Mouse (Mus musculus): ENCODE results near the gene Mafg. TPM values are rescaled to one million over a fixed set of nuclear protein-coding genes. Genes with fewer than 3 reads are reported as not detected.

The Mafg gene
- total and polyA plus RNA-seq, 3 experiments, result 17.0 to 63.7 (median 29.3) TPM

DNA sequence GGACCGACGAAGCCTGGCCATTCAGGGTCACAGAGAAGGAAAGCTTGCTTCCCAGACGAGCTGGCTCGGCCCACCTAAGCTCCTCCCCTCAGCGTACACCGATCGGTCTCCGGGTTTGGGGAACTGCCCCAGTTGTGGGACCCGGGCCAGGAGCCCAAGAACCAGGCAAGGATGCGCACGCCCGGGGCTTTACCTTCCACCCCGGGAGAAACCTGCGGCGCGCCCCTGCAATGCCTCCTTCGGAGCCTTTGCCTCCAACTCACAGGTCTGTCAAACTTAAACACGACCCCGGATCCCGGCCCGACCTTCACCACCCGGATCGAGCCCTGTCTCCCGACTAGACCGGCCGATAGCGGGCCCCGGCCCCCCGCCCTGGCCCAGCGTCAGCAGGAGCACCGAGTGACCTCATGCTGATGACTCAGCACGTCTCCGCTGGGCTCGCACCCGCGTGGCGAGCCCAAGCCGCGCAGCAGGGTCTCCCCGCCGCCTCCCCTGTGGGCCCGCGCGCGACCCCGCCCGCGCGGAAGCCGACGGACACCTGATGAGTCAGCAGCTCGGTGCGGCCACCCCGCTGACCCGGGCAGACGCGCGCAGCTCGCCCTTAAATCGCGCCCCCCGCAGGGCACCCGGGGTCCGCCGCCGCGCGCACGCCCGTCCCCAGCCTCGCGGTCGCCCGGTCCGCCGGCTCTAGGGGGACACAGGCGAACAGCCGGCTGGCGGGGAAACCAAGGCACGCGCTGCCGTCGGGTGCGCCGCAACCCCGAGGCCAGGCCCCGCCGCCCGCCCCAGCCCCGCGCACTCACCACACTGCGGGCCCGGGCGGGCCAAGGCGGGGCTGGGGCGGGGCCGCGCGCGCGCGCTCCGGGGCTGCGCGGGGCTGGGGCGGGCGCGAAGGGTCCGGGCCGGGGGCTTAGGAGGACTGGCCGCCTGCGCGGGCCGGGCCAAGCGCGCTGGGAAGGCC is 561 bp downstream of the Mafg start:
- Histone ChIP-seq H3K36me3 (replicated peaks in 1 of 2; ENCODE audit: control insufficient read depth in 1 of 2, insufficient read depth in 1 of 2, low read length in 1 of 2) (peaks cover 11 to 28% of the 10 kb centered on the region in 2 experiments), H3K79me2 (replicated peaks; ENCODE audit: control insufficient read depth, extremely low read depth, insufficient read depth, poor library complexity, severe bottlenecking) (peaks cover 39% of the 10 kb centered on the region), H3K9me3 (replicated peaks; ENCODE audit: low read length) (no peaks in the 10 kb centered on the region), H3K27ac (ENCODE audit: insufficient read depth, low read depth) (peak overlapping the region; percentile 71), H3K27me3 (replicated peaks) (no peaks in the 10 kb centered on the region), H3K4me1 (ENCODE audit: control insufficient read depth in 1 of 2, insufficient read depth in 2 of 2) (peaks cover 22 to 45% of the 10 kb centered on the region in 2 experiments), H3K4me3 (replicated peaks in 1 of 3; ENCODE audit: low read depth in 2 of 3, low read length in 2 of 3, poor library complexity in 1 of 3) (peak overlapping the region; percentile 74 to 93 (median 83)), H3K4me2 (ENCODE audit: insufficient read depth, low read depth, poor library complexity, severe bottlenecking) (peak overlapping the region; percentile 87), H3K9ac (ENCODE audit: insufficient read depth, low read depth) (peak overlapping the region; percentile 96)
- in situ Hi-C loops (cut with MboI; ENCODE audit: low pct_ligation_motif_present, low pct_unique_long_range_greater_than_20kb, low sequenced_read_pairs), result no loop called here
- TF ChIP-seq USF2 (conservative IDR thresholded peaks at IDR 0.05; ENCODE audit: low read depth, low read length) (no peak), HCFC1 (IDR thresholded peaks at IDR 0.05; ENCODE audit: low read depth, low read length) (peak; percentile 44), EP300 (IDR thresholded peaks at IDR 0.05; ENCODE audit: low read length) (no peak), CTCF (conservative IDR thresholded peaks at IDR 0.05 in 1 of 2, IDR thresholded peaks at IDR 0.05 in 1 of 2; ENCODE audit: low read depth in 2 of 2, low read length in 2 of 2) (peak in 1 of 2 experiments; percentile 14; a peak in 1 of 4 replicates), PAX5 (IDR thresholded peaks at IDR 0.05; ENCODE audit: low read length) (no peak), ZMIZ1 (IDR thresholded peaks at IDR 0.05; ENCODE audit: low read depth, low read length) (peak; percentile 2; the same call in 1 of the 2 replicates), MYC (IDR thresholded peaks at IDR 0.05; ENCODE audit: low read depth, low read length) (peak; percentile 51; the same call in 1 of the 2 replicates), ZC3H11A (IDR thresholded peaks at IDR 0.05; ENCODE audit: low read depth, low read length) (no peak), TCF12 (IDR thresholded peaks at IDR 0.05; ENCODE audit: low read depth, low read length) (peak; percentile 48; the same call in 1 of the 2 replicates), MAFK (IDR thresholded peaks at IDR 0.05; ENCODE audit: insufficient replicate concordance, low read length) (peak; percentile 93), POLR2A (IDR thresholded peaks at IDR 0.05; ENCODE audit: low read depth, low read length) (peak; percentile 58; the same call in 1 of the 2 replicates), ETS1 (conservative IDR thresholded peaks at IDR 0.05; ENCODE audit: low read depth, low read length) (peak; percentile 50; the same call in 1 of the 2 replicates), GABPA (IDR thresholded peaks at IDR 0.05; ENCODE audit: insufficient replicate concordance, low read depth, low read length) (no peak), NRF1 (IDR thresholded peaks at IDR 0.05; ENCODE audit: low read depth, low read length) (peak; percentile 51; the same call in 1 of the 2 replicates), MXI1 (IDR thresholded peaks at IDR 0.05; ENCODE audit: low read depth, low read length) (peak; percentile 78), NELFE (IDR thresholded peaks at IDR 0.05; ENCODE audit: low read depth, low read length) (no peak), MEF2A (IDR thresholded peaks at IDR 0.05; ENCODE audit: borderline replicate concordance, low read depth, low read length) (0 out of 2 replicates have a peak, but pooled peaks have one; percentile 6), MAX (IDR thresholded peaks at IDR 0.05; ENCODE audit: low read length) (peak; percentile 56; the same call in 1 of the 2 replicates), SIN3A (IDR thresholded peaks at IDR 0.05; ENCODE audit: low read length) (0 out of 2 replicates have a peak, but pooled peaks have one; percentile 36), SMC3 (IDR thresholded peaks at IDR 0.05; ENCODE audit: low read depth, low read length) (no peak; the same call in 1 of the 2 replicates), KAT2A (IDR thresholded peaks at IDR 0.05; ENCODE audit: insufficient replicate concordance, low read length) (no peak)
- dilution Hi-C loops (cut with MboI; ENCODE audit: extremely low pct_ligation_motif_present, extremely low pct_unique_long_range_greater_than_20kb, low sequenced_read_pairs), result no loop called here
- DNase-seq (ENCODE audit: extremely low read depth), result peak; percentile 72

All from CH12.LX (cell line).